Mouse (Mus musculus): Measurements from ENCODE around the gene Cdkal1. TPM values are rescaled to one million over a fixed set of nuclear protein-coding genes. Genes with fewer than 3 reads are reported as not detected.

Cdkal1 gene
- polyA plus RNA-seq, 1 experiment from 2014 or later, result 15.1 TPM

GRCm38 (mm10) chr13:29203426-29203825 is 652.0 kb downstream of the Cdkal1 start:
- no peak for ATAC-seq
- TF ChIP-seq CTCF (IDR thresholded peaks at IDR 0.05), result no peak
- POLR2A ChIA-PET, result no interaction called here
- in situ Hi-C loops (cut with MboI; ENCODE audit: low pct_unique_long_range_greater_than_20kb), result no loop called here
- CTCF ChIA-PET, result no interaction called here
- DNase-seq (ENCODE audit: low read depth, low spot score), result no peak
- no peaks in the 10 kb centered on the region for H3K27me3 ChIP-seq

DNA sequence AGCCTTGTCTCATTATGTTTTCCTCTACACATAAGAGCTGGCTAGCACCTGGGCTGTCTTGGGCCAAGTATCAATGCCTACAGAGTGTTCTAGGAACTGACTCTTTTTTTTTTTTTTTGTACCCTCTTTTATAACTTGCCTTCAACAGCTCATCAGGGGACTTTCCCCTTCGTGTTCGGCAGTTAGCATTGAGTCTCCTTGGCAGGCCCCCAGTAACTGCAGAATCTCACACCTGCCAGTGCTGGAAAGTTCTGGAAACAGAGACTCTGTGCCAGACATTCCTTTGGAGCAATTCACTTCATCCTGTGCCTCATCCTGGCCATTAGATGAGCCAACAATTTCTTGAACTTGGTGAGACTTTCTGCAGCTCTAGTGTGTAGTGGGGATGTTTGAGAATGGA is 652.9 kb downstream of the Cdkal1 start:
- no peaks in the 10 kb centered on the region for H3K27me3 ChIP-seq
- DNase-seq (ENCODE audit: low read depth, low spot score), result peak; percentile 68
- peak; percentile 69 for ATAC-seq
- in situ Hi-C loops (cut with MboI; ENCODE audit: low pct_unique_long_range_greater_than_20kb), result no loop called here
- CTCF ChIA-PET, result no interaction called here
- no peak for TF ChIP-seq CTCF (IDR thresholded peaks at IDR 0.05)
- POLR2A ChIA-PET, result no interaction called here

DNA sequence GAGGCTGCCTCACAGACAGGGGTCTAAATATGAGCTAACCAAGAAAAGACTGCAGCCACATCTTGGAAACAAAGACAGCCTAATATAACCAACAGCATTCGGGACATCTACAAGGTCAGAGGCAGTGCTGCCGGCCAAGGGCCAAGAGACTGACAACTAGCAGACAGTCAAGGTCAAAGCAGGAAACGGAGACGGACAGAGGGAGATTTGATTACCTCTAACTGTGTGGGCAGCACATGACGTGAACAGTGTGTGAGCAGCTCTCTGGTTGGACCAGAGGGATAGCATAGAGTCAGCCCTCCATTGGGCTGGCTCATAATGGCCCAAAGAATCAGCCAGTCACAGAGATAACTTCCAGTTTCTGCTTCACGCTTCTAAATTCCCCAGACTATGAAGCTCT is 655.8 kb downstream of the Cdkal1 start:
- no peak for ATAC-seq
- H3K27me3 ChIP-seq, result no peaks in the 10 kb centered on the region
- ChIA-PET POLR2A (interaction anchor here (0.7 kb wide), 2 partner anchors 8 to 97 kb away, joined by 3 to 4 read pairs; no protein-coding TSS in a partner anchor), CTCF (interaction anchor here (1.3 kb wide), 1 partner anchor 8 kb away, joined by 3 read pairs; no protein-coding TSS in a partner anchor)
- in situ Hi-C loops (cut with MboI; ENCODE audit: low pct_unique_long_range_greater_than_20kb), result no loop called here
- DNase-seq (ENCODE audit: low read depth, low spot score), result no peak
- TF ChIP-seq CTCF (IDR thresholded peaks at IDR 0.05), result no peak

DNA sequence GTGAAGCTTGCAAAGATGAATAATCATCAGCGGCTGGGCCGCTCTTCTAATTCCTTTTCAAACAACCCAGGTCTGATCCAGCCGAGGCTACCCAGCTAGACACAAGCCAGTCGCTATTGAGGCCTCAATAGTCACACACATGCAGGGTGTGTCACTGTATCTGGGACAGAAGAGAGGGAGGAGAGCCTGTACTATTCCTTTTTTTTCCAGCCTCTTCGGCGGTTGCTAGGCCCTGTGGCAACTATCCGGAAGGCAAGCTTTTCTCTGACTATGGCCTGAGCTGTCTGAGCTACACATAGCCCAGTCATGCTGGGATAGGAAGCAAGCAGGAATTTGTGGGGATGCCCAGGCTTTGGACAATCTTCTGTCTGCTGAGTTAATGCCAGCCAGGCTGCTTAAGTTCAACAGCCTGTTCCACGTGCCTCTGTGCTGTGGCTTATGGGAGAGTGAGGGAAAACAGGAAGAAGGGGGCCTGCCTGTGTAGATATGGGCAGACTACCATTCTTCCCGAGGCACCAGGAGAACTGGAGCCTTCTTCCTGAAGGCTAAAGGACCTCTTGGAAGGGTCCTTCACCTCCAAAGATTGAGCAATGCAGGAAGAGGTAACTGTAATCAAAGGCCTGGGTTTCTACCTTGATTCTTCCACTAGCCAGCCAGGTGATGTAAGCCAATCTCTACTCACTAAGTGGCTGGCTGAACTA is 658.5 kb downstream of the Cdkal1 start:
- in situ Hi-C loops (cut with MboI; ENCODE audit: low pct_unique_long_range_greater_than_20kb), result no loop called here
- ATAC-seq, result no peak
- ChIA-PET POLR2A (interaction anchor here (0.6 to 0.7 kb wide), 2 partner anchors 9 to 12 kb away, joined by 3 read pairs; no protein-coding TSS in a partner anchor), CTCF (interaction anchor here (0.7 to 1.2 kb wide), 3 partner anchors 9 to 32 kb away, joined by 3 read pairs; no protein-coding TSS in a partner anchor)
- no peak for TF ChIP-seq CTCF (IDR thresholded peaks at IDR 0.05)
- no peaks in the 10 kb centered on the region for H3K27me3 ChIP-seq
- DNase-seq (ENCODE audit: low read depth, low spot score), result no peak

GRCm38 (mm10) chr13:29195722-29196121 is 659.8 kb downstream of the Cdkal1 start:
- in situ Hi-C loops (cut with MboI; ENCODE audit: low pct_unique_long_range_greater_than_20kb), result no loop called here
- ATAC-seq, result no peak
- ChIA-PET CTCF (interaction anchor here (0.7 to 1.2 kb wide), 4 partner anchors 11 to 1605 kb away, joined by 3 read pairs; no protein-coding TSS in a partner anchor), POLR2A (interaction anchor here (0.6 kb wide), 1 partner anchor 444 kb away, joined by 3 read pairs; no protein-coding TSS in a partner anchor)
- no peaks in the 10 kb centered on the region for H3K27me3 ChIP-seq
- no peak for DNase-seq (ENCODE audit: low read depth, low spot score)
- TF ChIP-seq CTCF (IDR thresholded peaks at IDR 0.05), result no peak

DNA sequence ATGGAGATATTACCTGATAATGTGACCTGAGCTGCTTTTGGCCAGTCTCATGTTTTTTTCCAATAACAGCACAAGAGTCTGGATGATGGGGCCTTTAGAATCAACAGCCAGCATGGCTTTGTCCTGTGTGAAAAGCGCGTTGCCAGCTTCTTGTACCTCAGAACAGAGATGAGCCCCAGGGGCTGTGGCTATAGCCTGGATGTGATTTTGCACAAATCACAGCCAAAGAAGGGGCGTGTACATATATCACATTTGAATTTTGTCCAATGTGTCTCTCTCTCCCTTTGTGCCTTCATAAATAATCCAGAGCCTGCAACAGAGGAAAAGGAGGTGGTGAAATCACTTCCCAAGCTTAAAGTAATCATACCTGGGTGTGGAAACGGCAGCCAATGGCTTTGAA is 660.5 kb downstream of the Cdkal1 start:
- in situ Hi-C loops (cut with MboI; ENCODE audit: low pct_unique_long_range_greater_than_20kb), result no loop called here
- ATAC-seq (no peak), DNase-seq (ENCODE audit: low read depth, low spot score) (no peak)
- POLR2A ChIA-PET, result interaction anchor here (0.6 kb wide), 1 partner anchor 445 kb away, joined by 3 read pairs; no protein-coding TSS in a partner anchor
- TF ChIP-seq CTCF (IDR thresholded peaks at IDR 0.05), result no peak
- H3K27me3 ChIP-seq, result no peaks in the 10 kb centered on the region
- CTCF ChIA-PET, result no interaction called here

DNA sequence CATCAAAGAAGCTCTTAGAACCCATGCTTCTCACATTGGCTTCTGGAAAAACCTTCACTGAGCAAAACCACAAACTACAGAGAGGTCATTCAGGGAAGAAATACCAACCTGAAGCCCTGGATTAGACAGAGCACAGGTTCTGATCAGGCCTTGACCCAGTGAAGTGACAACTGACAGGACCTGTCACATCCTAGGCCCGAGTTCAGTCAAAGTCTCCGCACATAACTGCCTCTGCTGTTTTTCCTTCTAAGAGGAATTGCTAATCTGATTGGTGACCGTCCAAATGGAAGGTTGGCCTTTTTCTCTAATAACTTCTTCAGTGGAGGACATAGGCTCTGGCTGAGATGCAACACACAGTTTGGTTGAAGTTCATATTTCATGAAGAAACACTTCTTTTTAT is 662.8 kb downstream of the Cdkal1 start:
- ChIA-PET CTCF (interaction anchor here (1.1 kb wide), 1 partner anchor 24 kb away, joined by 3 read pairs; no protein-coding TSS in a partner anchor), POLR2A (no interaction called here)
- ATAC-seq (no peak), DNase-seq (ENCODE audit: low read depth, low spot score) (no peak)
- in situ Hi-C loops (cut with MboI; ENCODE audit: low pct_unique_long_range_greater_than_20kb), result no loop called here
- no peak for TF ChIP-seq CTCF (IDR thresholded peaks at IDR 0.05)
- H3K27me3 ChIP-seq, result no peaks in the 10 kb centered on the region

DNA sequence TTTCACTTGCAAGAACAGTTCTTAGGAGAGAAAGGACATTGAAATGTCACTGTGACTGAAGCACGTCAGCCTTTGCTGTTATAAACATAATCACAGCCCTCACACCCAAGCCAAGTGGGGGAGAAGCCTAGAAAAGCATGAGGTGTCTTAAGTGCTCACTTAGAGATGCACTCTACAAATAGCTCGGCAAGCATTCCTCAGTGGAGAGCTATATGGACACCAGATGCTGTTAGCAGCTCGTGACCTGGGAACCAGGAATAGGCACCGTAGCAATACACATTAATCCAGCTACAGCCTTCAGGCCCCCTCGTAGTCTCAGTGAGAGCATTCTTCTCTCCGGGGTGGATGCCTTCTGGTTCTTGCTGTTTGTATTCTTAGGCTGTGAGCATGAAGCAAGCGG is 664.9 kb downstream of the Cdkal1 start:
- ChIA-PET POLR2A (no interaction called here), CTCF (interaction anchor here (1.0 kb wide), 1 partner anchor 9 kb away, joined by 3 read pairs; no protein-coding TSS in a partner anchor)
- no peaks in the 10 kb centered on the region for H3K27me3 ChIP-seq
- in situ Hi-C loops (cut with MboI; ENCODE audit: low pct_unique_long_range_greater_than_20kb), result no loop called here
- ATAC-seq, result no peak
- no peak for DNase-seq (ENCODE audit: low read depth, low spot score)
- no peak for TF ChIP-seq CTCF (IDR thresholded peaks at IDR 0.05)

DNA sequence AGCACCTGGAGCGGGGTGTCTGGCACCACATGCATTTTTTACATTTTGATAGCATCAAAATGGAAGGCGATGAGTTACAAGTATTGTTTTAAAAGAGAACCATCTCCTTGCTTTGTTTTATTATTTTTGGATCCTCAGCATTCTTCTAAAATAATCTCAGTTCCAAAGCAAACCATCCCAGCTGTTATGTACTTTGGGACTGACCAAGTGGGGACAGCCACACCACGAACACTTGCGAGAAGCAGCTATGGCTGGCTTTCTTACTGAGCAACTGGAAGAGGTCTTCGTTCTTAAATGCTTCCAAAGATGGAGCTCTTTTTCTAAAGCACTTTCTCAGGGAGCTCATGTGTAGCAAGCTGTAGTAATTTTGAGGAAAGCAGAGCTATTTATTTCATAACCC is 668.7 kb downstream of the Cdkal1 start:
- DNase-seq (ENCODE audit: low read depth, low spot score) (no peak), ATAC-seq (no peak)
- in situ Hi-C loops (cut with MboI; ENCODE audit: low pct_unique_long_range_greater_than_20kb), result no loop called here
- ChIA-PET CTCF (interaction anchor here (1.4 kb wide), 1 partner anchor 11 kb away, joined by 3 read pairs; no protein-coding TSS in a partner anchor), POLR2A (no interaction called here)
- TF ChIP-seq CTCF (IDR thresholded peaks at IDR 0.05), result no peak
- H3K27me3 ChIP-seq, result no peaks in the 10 kb centered on the region

DNA sequence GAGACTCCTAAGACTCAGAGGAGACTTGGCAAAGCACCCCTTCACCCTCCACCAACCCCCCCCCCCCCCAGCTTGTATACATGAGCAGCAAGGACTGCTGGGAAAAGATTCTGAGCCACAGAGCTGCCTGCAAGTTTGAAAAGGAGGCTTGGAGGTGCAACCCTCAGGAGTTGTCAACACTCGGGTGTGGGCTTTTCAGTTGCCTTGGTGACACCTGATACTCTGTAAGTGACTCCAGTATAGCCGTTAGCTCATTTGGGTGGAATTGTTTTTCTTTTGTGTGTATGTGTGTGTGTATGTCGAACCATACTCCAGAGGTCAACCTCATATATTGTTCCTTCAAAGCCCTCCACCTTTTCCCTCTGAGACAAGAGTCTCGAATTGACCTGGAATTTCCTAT is 669.9 kb downstream of the Cdkal1 start:
- in situ Hi-C loops (cut with MboI; ENCODE audit: low pct_unique_long_range_greater_than_20kb), result no loop called here
- POLR2A ChIA-PET, result no interaction called here
- ATAC-seq, result no peak
- H3K27me3 ChIP-seq, result no peaks in the 10 kb centered on the region
- CTCF ChIA-PET, result interaction anchor here (1.2 kb wide), 1 partner anchor 18 kb away, joined by 3 read pairs; no protein-coding TSS in a partner anchor
- no peak for TF ChIP-seq CTCF (IDR thresholded peaks at IDR 0.05)
- DNase-seq (ENCODE audit: low read depth, low spot score), result no peak

GRCm38 (mm10) chr13:29184545-29184944 is 670.9 kb downstream of the Cdkal1 start:
- CTCF ChIA-PET, result no interaction called here
- in situ Hi-C loops (cut with MboI; ENCODE audit: low pct_unique_long_range_greater_than_20kb), result no loop called here
- DNase-seq (ENCODE audit: low read depth, low spot score), result no peak

More at GRCm38 (mm10) chr13:29184545-29184944, 670.9 kb downstream of the Cdkal1 start:
- H3K27me3 ChIP-seq, result no peaks in the 10 kb centered on the region
- no peak for TF ChIP-seq CTCF (IDR thresholded peaks at IDR 0.05)
- POLR2A ChIA-PET, result no interaction called here
- no peak for ATAC-seq
